In the genomic region with DNA sequence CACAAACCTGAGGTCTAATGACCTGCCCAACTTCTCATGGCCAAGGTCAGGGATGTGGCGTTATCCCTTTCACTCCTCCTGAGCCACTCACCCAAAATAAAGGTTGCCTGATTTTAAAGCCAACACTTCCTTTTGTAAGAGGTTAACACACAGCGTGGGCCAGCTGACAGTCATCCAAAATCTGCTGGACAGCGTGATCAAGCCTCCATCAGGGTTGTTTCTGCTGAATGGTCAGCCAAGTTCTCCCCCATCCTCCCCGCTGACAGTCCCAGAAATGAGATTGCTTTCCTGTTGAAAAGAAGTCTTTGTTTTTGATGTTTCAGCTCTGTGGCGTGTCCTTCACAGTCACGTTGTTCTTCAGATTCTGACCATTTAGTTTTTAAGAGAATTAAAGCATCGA, we compare ENCODE assay signal across 11 mouse cellular contexts.
DNase-seq lines count a peak whose midpoint lies in the region; ATAC-seq and TF ChIP-seq lines count a peak whose summit lies in the region.
"Had no signal": no experiment of that assay in that cellular context is flagged by ENCODE, and none has a peak within 500 bp of the region (broad histone marks: within the 10 kb centered on the region; RNA-seq: fewer than 3 reads in every experiment).

No protein-coding gene starts in this region.

- intact Hi-C loops in heart, adult 2 months (cut with DNase I) = loop anchor here (5.0 kb wide), 1 partner anchor 37 kb away; no protein-coding TSS in a partner anchor

- no peak overlapping the region for H3K4me3 ChIP-seq in heart, adult 2 months
- H3K4me3 ChIP-seq in heart, embryonic 11.5 days (ENCODE audit: low read depth, low read length) = no peak overlapping the region
- no peak overlapping the region for H3K4me3 ChIP-seq in forebrain, postnatal 0 days (ENCODE audit: low read depth, low read length)
- H3K4me3 ChIP-seq: intestine, embryonic 15.5 days had no signal

- no peak overlapping the region for H3K9ac ChIP-seq in heart, adult 2 months (ENCODE audit: low read depth, low read length)
- no peak overlapping the region for H3K9ac ChIP-seq in heart, embryonic 11.5 days (ENCODE audit: low read depth, low read length)
- no peak overlapping the region for H3K9ac ChIP-seq in forebrain, postnatal 0 days
- H3K9ac ChIP-seq: intestine, embryonic 15.5 days had no signal

- H3K4me1 ChIP-seq in heart, adult 2 months (ENCODE audit: control insufficient read depth, insufficient read depth, low read length) = peaks cover 5% of the 10 kb centered on the region
- peaks cover 14% of the 10 kb centered on the region for H3K4me1 ChIP-seq in heart, embryonic 11.5 days (ENCODE audit: control insufficient read depth, insufficient read depth, low read length)
- H3K4me1 ChIP-seq in forebrain, postnatal 0 days (ENCODE audit: insufficient read depth) = peaks cover 36% of the 10 kb centered on the region
- H3K4me1 ChIP-seq: intestine, embryonic 15.5 days had no signal

- WGBS in heart, adult 2 months = 35% methylated on average over 7 of the region's 7 CpGs
- 70% methylated on average over 7 of the region's 7 CpGs for WGBS in heart, embryonic 11.5 days (ENCODE audit: insufficient replicate concordance)
- WGBS in forebrain, postnatal 0 days = 37% methylated on average over 7 of the region's 7 CpGs

- no peak overlapping the region for H3K4me2 ChIP-seq in heart, embryonic 11.5 days
- H3K4me2 ChIP-seq in forebrain, postnatal 0 days (ENCODE audit: low read depth) = no peak overlapping the region
- H3K4me2 ChIP-seq: intestine, embryonic 15.5 days had no signal

- no peak for TF ChIP-seq CTCF in heart, adult 2 months (IDR thresholded peaks at IDR 0.05)
- TF ChIP-seq CTCF in forebrain, postnatal 0 days (IDR thresholded peaks at IDR 0.05; ENCODE audit: low read depth) = no peak

- H3K27ac ChIP-seq in heart, adult 2 months = no peak overlapping the region
- H3K27ac ChIP-seq in heart, embryonic 11.5 days (ENCODE audit: low read depth, low read length) = no peak overlapping the region
- no peak overlapping the region for H3K27ac ChIP-seq in forebrain, postnatal 0 days (ENCODE audit: low read depth, low read length)
- H3K27ac ChIP-seq: intestine, embryonic 15.5 days; stomach, postnatal 0 days had no signal

- H3K9me3 ChIP-seq in heart, embryonic 11.5 days (replicated peaks; ENCODE audit: control insufficient read depth, low read length) = peaks cover 3% of the 10 kb centered on the region; the same call in 1 of the 2 replicates
- no peaks in the 10 kb centered on the region for H3K9me3 ChIP-seq in forebrain, postnatal 0 days (ENCODE audit: low read length)
- H3K9me3 ChIP-seq: intestine, embryonic 15.5 days had no signal

- DNase-seq in heart, adult 2 months = peak; percentile 37 to 52
- DNase-seq in ovary, postnatal 14 days (ENCODE audit: low spot score) = peak; percentile 30
- no peak for DNase-seq in ovary, adult 18-20 months (ENCODE audit: low spot score)
- DNase-seq in forebrain, postnatal 0 days = peak; percentile 50
- peak; percentile 75 for DNase-seq in testis, postnatal 14 days (ENCODE audit: low spot score)
- no peak for DNase-seq in thymus, postnatal 10 days (ENCODE audit: low spot score in 2 of 2)

- H3K27me3 ChIP-seq in heart, adult 2 months (ENCODE audit: control insufficient read depth, insufficient read depth, low read length) = no peaks in the 10 kb centered on the region
- no peaks in the 10 kb centered on the region for H3K27me3 ChIP-seq in heart, embryonic 11.5 days (ENCODE audit: control insufficient read depth, insufficient read depth, low read length)
- no peaks in the 10 kb centered on the region for H3K27me3 ChIP-seq in forebrain, postnatal 0 days (ENCODE audit: insufficient read depth, low read length)
- H3K27me3 ChIP-seq: intestine, embryonic 15.5 days had no signal

- no peak for TF ChIP-seq EP300 in heart, adult 2 months (IDR thresholded peaks at IDR 0.05; ENCODE audit: insufficient read depth, low read depth, low read length)

- H3K79me2 ChIP-seq in heart, adult 2 months (replicated peaks; ENCODE audit: control insufficient read depth, insufficient read depth, low read length) = no peaks in the 10 kb centered on the region

- no peak for TF ChIP-seq POLR2A in heart, adult 2 months (IDR thresholded peaks at IDR 0.05; ENCODE audit: insufficient read depth, low read depth, low read length)

- no peak for ATAC-seq in heart, embryonic 11.5 days (replicated peaks; ENCODE audit: insufficient number of reproducible peaks, low FRiP score, low TSS enrichment)
- ATAC-seq in forebrain, postnatal 0 days = no peak
- no peak for ATAC-seq in activated CD4-positive, CD25-positive, alpha-beta regulatory T cell, adult 4 months
- ATAC-seq: CD4-positive, CD25-positive, alpha-beta regulatory T cell, adult 4 months; intestine, embryonic 15.5 days had no signal

- H3K36me3 ChIP-seq in heart, adult 2 months (ENCODE audit: control insufficient read depth, insufficient read depth, low read length) = no peaks in the 10 kb centered on the region; the same call in 1 of the 2 replicates
- no peaks in the 10 kb centered on the region for H3K36me3 ChIP-seq in heart, embryonic 11.5 days (ENCODE audit: control insufficient read depth, insufficient read depth, low read length)
- 0 out of 2 replicates have a peak, but pooled peaks cover 2% of the 10 kb centered on the region for H3K36me3 ChIP-seq in forebrain, postnatal 0 days (ENCODE audit: insufficient read depth)
- H3K36me3 ChIP-seq: intestine, embryonic 15.5 days had no signal

Comparison
In these comparisons a context has a peak if more than half of its experiments do, and no peak if none do; other contexts are left out.
1. DNase-seq: peak in heart, adult 2 months (2 of 2), ovary, postnatal 14 days (single experiment), forebrain, postnatal 0 days (single experiment) and testis, postnatal 14 days (single experiment); none in ovary, adult 18-20 months (single experiment) and thymus, postnatal 10 days (0 of 2).